Mouse (Mus musculus) heart, embryonic 16.5 days (tissue): ENCODE measurements around the gene Hoxb6. TPM values are rescaled to one million over a fixed set of nuclear protein-coding genes. Genes with fewer than 3 reads are reported as not detected.

Experiments used
- ATAC-seq: fragments of 200-750 bp; cut with Nextera tagmentation; replicated peaks from 2 replicates; pipeline ENCODE4 v1.8.0; 2017; ENCODE audit warnings: moderate number of reproducible peaks; ENCODE audit not compliant: insufficient read depth, low FRiP score; ENCODE audit errors: extremely low read depth
- H3K27ac ChIP-seq: fragments of 300-500 bp; sonication (generic); 2 replicates; pipeline ENCODE4 v1.5.1; 2014; ENCODE audit warnings: mild to moderate bottlenecking, low read length, control low read depth, moderate library complexity
- H3K27me3 ChIP-seq: fragments of 300-500 bp; sonication (generic); 2 replicates; pipeline ENCODE4 v1.6.1; 2014; ENCODE audit warnings: low read length, mixed read lengths; ENCODE audit not compliant: control insufficient read depth, insufficient read depth
- H3K36me3 ChIP-seq: fragments of 300-500 bp; sonication (generic); 2 replicates; pipeline ENCODE4 v1.6.1; 2014; ENCODE audit not compliant: control insufficient read depth, insufficient read depth
- H3K4me1 ChIP-seq: fragments of 300-500 bp; sonication (generic); 2 replicates; pipeline ENCODE4 v1.6.1; 2014; ENCODE audit warnings: low read length, mixed read lengths; ENCODE audit not compliant: control insufficient read depth, insufficient read depth
- H3K4me2 ChIP-seq: fragments of 300-500 bp; sonication (generic); 2 replicates; pipeline ENCODE4 v1.6.1; 2014; ENCODE audit warnings: low read depth, mild to moderate bottlenecking, control low read depth, low read length
- H3K4me3 ChIP-seq: fragments of 300-500 bp; sonication (generic); 2 replicates; pipeline ENCODE4 v1.5.1; 2014; ENCODE audit warnings: mild to moderate bottlenecking, control low read depth, low read length
- H3K9ac ChIP-seq: fragments of 300-500 bp; sonication (generic); 2 replicates; pipeline ENCODE4 v1.6.1; 2014; ENCODE audit warnings: low read length, control low read depth
- H3K9me3 ChIP-seq: fragments of 300-500 bp; sonication (generic); replicated peaks from 2 replicates; pipeline ENCODE4 v1.6.1; 2016; ENCODE audit warnings: low read length; ENCODE audit not compliant: control insufficient read depth
- WGBS: fragments of 180-500 bp; shearing (Covaris S2); extraction: QIAGEN DNeasy Blood & Tissue Kit; methylation state at CpG from one replicate; pipeline ENCODE4 v1.1.7; 2014; 5-methylcytosine and 5-hydroxymethylcytosine counted together
- polyA plus RNA-seq: library from polyadenylated mRNA; unstranded; fragments of >200 nt; fragmentation: Nextera tagmentation; extraction: Ambion mirVana; gene quantifications from 2 replicates; pipeline ENCODE4 v1.2.1, GENCODE M21; 2015

Gene Hoxb6
- polyA plus RNA-seq, 1 experiment from 2014 or later: not detected

DNA sequence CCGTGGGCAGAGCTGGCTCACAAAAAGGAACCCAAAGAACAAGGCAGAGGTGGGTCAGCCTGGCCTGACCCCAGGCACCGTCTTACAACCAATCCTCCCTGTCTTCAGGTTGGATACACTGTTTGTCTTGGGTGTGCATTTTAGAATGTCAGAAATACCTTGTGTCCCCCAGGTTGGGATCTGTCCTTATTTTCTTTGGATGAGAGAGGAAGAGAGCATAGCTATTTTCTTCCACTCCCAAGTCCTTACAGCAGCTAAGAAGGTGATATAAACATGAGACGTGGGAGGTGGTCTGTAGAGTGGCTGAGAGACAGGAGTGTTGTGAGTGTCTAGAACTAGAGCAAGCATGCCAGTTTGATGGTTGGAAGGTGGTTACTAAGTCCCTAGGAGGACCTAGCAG is 5.2 kb downstream of the Hoxb6 start:
- Histone ChIP-seq H3K27me3 (peaks cover 94% of the 10 kb centered on the region), H3K27ac (no peak overlapping the region), H3K9me3 (no peaks in the 10 kb centered on the region), H3K4me1 (no peaks in the 10 kb centered on the region), H3K4me2 (no peak overlapping the region), H3K36me3 (no peaks in the 10 kb centered on the region), H3K9ac (no peak overlapping the region), H3K4me3 (no peak overlapping the region)
- 7% methylated on average over 3 of the region's 3 CpGs for WGBS
- ATAC-seq: no peak

DNA sequence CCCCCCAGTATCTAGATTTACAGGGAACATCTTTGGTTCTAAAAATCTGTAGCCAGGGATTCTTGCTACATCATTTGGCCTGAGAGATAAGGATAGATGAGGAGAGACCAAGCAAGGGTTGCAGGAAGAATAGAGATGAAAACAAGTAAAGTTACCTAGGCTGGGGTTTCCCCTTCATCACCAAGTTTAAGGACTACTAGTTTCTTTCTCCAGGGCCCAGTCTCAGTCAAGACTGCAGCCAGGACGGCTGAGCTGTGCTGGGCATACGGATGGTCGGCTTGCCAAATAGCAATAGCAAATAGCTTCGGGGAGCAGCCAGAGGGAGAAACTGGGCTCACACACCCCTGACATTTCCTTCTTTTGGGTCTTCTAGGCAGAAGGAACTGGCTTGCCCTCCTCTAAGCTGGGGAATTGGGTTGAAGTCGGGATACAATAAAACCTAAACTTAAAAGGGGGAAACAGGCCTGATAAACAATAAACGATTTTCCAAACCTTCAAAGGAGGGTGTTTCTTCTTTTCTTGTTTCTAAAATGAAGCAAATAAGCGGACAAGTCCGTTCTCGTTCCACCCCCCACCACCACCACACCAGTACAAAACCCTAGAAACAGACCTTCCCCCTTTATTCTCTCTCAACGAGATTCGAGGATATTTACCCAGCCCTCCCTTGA is 5.8 kb downstream of the Hoxb6 start:
- no peak overlapping the region for H3K9ac ChIP-seq
- H3K27me3 ChIP-seq: peaks cover 94% of the 10 kb centered on the region
- H3K27ac ChIP-seq: no peak overlapping the region
- no peaks in the 10 kb centered on the region for H3K9me3 ChIP-seq
- 13% methylated on average over 11 of the region's 11 CpGs for WGBS
- H3K36me3 ChIP-seq: no peaks in the 10 kb centered on the region
- H3K4me1 ChIP-seq: no peaks in the 10 kb centered on the region
- ATAC-seq: no peak
- no peak overlapping the region for H3K4me3 ChIP-seq
- H3K4me2 ChIP-seq: no peak overlapping the region

DNA sequence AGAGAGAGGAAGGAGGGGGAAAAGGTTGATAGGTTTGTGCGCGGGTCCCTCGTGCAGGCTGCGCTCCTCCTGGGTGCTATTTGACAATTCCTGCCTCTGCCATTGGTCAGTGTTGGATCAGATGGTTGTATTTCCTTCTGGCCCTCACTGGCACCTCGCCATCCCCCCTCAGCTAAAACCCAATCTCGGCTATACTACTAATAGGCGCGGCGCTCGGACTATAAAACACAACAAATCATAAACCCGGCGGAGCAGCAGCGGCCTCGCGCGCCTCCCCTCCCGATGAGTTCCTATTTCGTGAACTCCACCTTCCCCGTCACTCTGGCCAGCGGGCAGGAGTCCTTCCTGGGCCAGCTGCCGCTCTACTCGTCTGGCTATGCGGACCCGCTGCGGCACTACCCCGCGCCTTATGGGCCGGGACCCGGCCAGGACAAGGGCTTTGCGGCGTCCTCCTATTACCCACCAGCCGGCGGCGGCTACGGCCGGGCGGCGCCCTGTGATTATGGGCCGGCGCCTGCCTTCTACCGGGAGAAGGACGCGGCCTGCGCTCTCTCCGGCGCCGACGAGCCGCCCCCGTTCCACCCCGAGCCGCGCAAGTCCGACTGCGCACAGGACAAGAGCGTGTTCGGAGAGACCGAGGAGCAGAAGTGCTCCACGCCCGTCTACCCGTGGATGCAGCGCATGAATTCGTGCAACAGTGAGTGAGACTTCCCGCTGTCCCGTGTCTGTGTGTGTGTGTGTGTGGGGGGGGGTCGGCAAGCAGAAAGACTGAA is 6.8 kb downstream of the Hoxb6 start:
- no peak for ATAC-seq
- no peaks in the 10 kb centered on the region for H3K9me3 ChIP-seq
- H3K36me3 ChIP-seq: no peaks in the 10 kb centered on the region
- H3K4me1 ChIP-seq: no peaks in the 10 kb centered on the region
- H3K4me3 ChIP-seq: peak overlapping the region; percentile 34
- H3K27ac ChIP-seq: no peak overlapping the region
- WGBS: under 1% methylated on average over 66 of the region's 66 CpGs
- H3K9ac ChIP-seq: no peak overlapping the region
- peak overlapping the region; percentile 46 for H3K4me2 ChIP-seq
- H3K27me3 ChIP-seq: peaks cover 95% of the 10 kb centered on the region

DNA sequence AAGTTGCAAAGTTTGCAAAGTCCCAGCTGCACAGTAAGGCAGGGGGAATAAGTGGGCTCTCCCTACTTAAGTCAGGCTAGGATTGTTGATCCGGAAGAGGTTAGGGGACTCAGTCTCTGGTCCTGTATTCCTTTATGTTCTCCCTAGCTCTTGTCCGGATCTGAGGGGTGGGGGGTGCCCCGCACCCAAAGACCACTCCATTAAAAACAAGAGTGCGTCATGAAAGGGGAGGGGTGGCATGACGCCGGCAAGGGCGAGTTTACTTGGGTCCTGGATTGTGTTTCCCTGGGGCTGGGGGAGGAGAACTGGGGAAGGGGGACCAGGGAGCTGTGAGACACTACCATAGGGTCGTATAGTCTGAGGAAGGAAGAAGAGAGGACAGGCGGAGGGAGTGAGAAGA is 7.5 kb downstream of the Hoxb6 start:
- peak overlapping the region; percentile 34; the same call in 1 of the 2 replicates for H3K4me3 ChIP-seq
- no peak overlapping the region for H3K27ac ChIP-seq
- no peak overlapping the region for H3K9ac ChIP-seq
- 2% methylated on average over 9 of the region's 9 CpGs for WGBS
- no peaks in the 10 kb centered on the region for H3K9me3 ChIP-seq
- H3K27me3 ChIP-seq: peaks cover 95% of the 10 kb centered on the region
- H3K4me1 ChIP-seq: no peaks in the 10 kb centered on the region
- no peak overlapping the region; the same call in 1 of the 2 replicates for H3K4me2 ChIP-seq
- H3K36me3 ChIP-seq: no peaks in the 10 kb centered on the region
- no peak for ATAC-seq

DNA sequence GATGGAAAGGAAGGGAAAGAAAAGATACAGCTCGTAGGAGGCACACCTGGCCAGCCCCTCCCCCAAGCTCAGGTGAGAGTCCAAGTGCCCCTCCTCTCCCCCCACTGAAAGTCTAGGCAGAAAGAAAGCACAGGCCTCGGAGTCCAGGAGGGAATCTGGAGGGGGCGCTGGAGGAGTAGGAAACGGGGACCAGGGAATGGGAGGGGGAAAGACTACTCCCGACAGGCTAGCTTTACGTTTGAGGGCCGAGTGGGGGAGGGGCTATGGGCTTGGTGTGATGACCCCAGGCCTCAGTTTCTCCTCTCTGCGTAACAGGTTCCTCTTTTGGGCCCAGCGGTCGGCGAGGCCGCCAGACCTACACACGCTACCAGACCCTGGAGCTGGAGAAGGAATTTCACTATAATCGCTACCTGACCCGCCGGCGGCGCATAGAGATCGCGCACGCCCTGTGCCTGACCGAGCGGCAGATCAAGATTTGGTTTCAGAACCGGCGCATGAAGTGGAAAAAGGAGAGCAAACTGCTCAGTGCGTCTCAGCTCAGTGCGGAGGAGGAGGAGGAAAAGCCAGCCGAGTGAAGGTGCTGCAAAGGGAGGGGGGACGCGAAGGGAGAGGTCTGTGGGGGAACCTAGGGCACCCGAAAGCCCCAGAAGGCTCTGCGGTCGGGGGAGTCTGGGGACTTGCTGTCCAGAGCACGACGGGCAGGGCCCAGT is 8.2 kb downstream of the Hoxb6 start:
- H3K27me3 ChIP-seq: peaks cover 97% of the 10 kb centered on the region
- 2% methylated on average over 34 of the region's 35 CpGs for WGBS
- no peak overlapping the region for H3K27ac ChIP-seq
- H3K4me1 ChIP-seq: no peaks in the 10 kb centered on the region
- H3K4me2 ChIP-seq: peak overlapping the region; percentile 35
- H3K4me3 ChIP-seq: peak overlapping the region; percentile 18
- no peaks in the 10 kb centered on the region for H3K36me3 ChIP-seq
- H3K9ac ChIP-seq: no peak overlapping the region
- H3K9me3 ChIP-seq: no peaks in the 10 kb centered on the region
- ATAC-seq: no peak

DNA sequence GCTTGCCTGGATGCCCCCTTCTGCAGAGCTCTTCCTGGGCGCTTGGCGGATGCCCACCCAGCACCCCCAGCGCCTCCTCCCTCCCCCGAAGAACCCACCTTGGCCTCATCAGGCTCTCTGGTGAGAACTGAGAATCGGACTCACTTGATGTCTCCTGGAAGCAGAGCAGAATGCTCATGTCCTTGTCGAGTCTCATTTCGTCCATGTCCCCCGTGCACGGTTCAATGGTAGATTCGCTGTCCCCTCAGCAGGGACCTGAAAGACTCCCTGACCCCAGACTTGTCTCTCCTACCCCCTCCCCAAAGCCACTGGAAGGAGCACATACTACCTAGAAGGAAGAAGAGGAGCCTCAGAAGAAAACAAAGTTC is 8.8 kb downstream of the Hoxb6 start:
- H3K36me3 ChIP-seq: no peaks in the 10 kb centered on the region
- H3K4me3 ChIP-seq: no peak overlapping the region; the same call in 1 of the 2 replicates
- H3K27ac ChIP-seq: no peak overlapping the region
- H3K27me3 ChIP-seq: peaks cover 97% of the 10 kb centered on the region
- 12% methylated on average over 10 of the region's 10 CpGs for WGBS
- H3K4me1 ChIP-seq: no peaks in the 10 kb centered on the region
- ATAC-seq: no peak
- no peaks in the 10 kb centered on the region for H3K9me3 ChIP-seq
- H3K4me2 ChIP-seq: no peak overlapping the region
- no peak overlapping the region for H3K9ac ChIP-seq

DNA sequence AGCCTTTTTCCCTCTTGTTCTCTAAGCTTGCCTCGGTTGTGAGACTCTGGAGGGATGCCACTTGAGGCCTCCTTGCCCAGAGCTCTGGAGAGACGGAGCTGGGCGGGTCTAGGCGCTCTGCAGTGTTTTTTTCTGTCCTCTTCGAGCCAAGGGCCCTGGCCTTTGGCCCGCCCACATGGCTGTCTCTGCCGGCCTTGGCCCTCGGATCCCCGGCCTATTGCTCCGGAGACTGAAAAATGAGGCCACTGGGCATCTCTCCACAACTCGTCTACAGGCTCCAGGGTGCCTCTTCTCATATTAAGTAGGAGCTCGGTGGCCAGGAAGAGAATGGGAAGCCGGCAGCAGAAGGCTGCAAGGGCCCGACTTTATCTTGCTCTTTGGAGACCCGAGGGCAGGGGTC is 9.6 kb downstream of the Hoxb6 start:
- whole genome bisulfite sequencing: 6% methylated on average over 15 of the region's 15 CpGs
- no peak overlapping the region for H3K4me3 ChIP-seq

DNA sequence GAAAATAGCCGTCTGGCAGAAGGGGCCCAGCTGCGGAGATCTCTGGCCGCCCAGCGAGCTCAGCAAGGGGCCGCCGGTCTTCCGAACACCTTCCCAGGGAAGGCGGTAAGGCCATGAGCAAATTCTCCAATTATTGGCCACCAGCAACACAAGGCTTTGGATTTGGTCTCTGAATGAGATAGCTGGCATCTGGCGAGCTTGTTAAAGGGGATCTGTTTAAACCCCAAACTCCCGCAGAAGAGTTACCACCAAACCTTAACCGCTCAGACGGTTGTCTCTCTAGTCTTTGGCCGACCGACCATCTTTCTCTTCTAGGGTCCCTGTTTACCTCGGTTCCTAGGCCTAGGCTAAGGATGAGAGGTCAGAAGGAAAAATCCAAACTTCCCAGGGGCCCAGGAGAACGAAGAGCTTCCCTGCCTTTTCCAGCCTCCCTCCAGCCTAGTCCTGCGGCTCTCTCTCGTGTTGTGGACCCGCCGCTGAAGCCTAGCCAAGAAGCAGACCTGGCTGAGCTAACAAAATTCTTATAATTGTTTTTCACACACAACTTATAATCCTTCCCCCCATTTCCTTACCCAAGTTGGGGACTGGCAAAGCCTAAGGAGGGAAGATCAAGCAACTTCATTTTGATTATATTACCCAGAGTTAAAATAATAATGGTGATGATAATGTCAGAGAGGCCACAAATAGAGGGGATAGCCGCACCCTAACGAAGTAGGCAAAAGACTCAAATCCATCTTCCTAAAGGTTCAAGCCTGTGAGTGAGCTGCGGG is 10.3 kb downstream of the Hoxb6 start:
- Histone ChIP-seq H3K9ac (no peak overlapping the region), H3K4me3 (no peak overlapping the region), H3K4me1 (no peaks in the 10 kb centered on the region), H3K9me3 (no peaks in the 10 kb centered on the region), H3K4me2 (no peak overlapping the region), H3K27me3 (peaks cover 97% of the 10 kb centered on the region), H3K36me3 (no peaks in the 10 kb centered on the region), H3K27ac (no peak overlapping the region)
- ATAC-seq: no peak
- WGBS: 13% methylated on average over 23 of the region's 23 CpGs

More for the DNA sequence above, 9.6 kb downstream of the Hoxb6 start:
- no peak overlapping the region for H3K4me2 ChIP-seq
- H3K27me3 ChIP-seq: peaks cover 97% of the 10 kb centered on the region
- ATAC-seq: no peak
- no peaks in the 10 kb centered on the region for H3K36me3 ChIP-seq
- H3K27ac ChIP-seq: no peak overlapping the region
- no peaks in the 10 kb centered on the region for H3K9me3 ChIP-seq
- H3K9ac ChIP-seq: no peak overlapping the region
- H3K4me1 ChIP-seq: no peaks in the 10 kb centered on the region
